Mouse (Mus musculus): ENCODE data around the gene Pard6b.

DNA sequence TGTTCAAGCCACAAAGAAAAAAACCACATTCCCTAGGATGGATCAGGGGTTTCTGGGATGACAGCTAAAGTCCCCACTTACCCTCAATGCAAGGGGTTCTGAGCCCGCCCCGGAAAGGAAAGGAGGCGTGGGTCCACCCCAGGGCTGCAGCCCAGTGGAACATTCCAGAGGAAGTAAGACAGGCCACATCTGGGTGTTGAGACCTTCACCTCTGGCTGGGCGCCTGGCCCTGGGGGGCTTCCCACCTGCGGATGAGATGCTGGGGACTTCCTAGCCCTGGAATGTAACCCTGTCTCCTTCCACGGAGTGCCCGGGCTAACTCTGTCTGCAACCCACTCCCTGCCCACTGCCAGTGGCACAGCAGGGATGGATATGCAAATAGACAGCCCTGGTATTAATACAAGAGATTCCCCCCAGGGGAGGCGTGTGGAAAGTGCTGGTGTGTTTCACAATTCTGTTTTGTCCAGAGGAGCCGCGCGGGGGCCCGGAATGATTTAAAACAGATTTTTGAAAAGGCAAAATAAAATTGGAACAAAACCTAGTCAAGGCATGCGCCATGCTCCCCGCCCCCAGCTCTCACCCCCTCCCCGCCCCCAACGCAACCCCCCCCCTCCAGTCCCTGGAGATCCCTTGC is 31.7 kb upstream of the Pard6b start:
- no peak for TF ChIP-seq SIN3A (IDR thresholded peaks at IDR 0.05; ENCODE audit: low read length)
- TF ChIP-seq MAFK (IDR thresholded peaks at IDR 0.05; ENCODE audit: borderline replicate concordance, low read depth, low read length): no peak
- TF ChIP-seq SMC3 (IDR thresholded peaks at IDR 0.05; ENCODE audit: low read depth, low read length): no peak
- no peak for TF ChIP-seq CTCF (IDR thresholded peaks at IDR 0.05 in 2 of 3, conservative IDR thresholded peaks at IDR 0.05 in 1 of 3; ENCODE audit: control insufficient read depth in 1 of 3, insufficient read depth in 1 of 3, low read depth in 2 of 3, low read length in 3 of 3, poor library complexity in 1 of 3, severe bottlenecking in 1 of 3)
- no peak for TF ChIP-seq TBP (IDR thresholded peaks at IDR 0.05; ENCODE audit: low read depth, low read length)
- no peak for TF ChIP-seq MAX (IDR thresholded peaks at IDR 0.05; ENCODE audit: low read length)
- TF ChIP-seq POLR2A (IDR thresholded peaks at IDR 0.05; ENCODE audit: control insufficient read depth in 1 of 2, insufficient read depth in 1 of 2, low read depth in 1 of 2, low read length in 2 of 2, poor library complexity in 1 of 2): no peak
- TF ChIP-seq CHD1 (IDR thresholded peaks at IDR 0.05; ENCODE audit: low read depth, low read length): no peak
- TF ChIP-seq E2F4 (IDR thresholded peaks at IDR 0.05; ENCODE audit: borderline replicate concordance, low read depth, low read length): no peak
- TF ChIP-seq ELF1 (IDR thresholded peaks at IDR 0.05; ENCODE audit: low read depth, low read length): no peak
- TF ChIP-seq MYC (IDR thresholded peaks at IDR 0.05; ENCODE audit: low read depth, low read length): no peak
- no peak for TF ChIP-seq UBTF (IDR thresholded peaks at IDR 0.05; ENCODE audit: borderline replicate concordance, insufficient read depth, low read depth, low read length)
- no peak for TF ChIP-seq EP300 (IDR thresholded peaks at IDR 0.05; ENCODE audit: low read depth in 1 of 2, low read length in 2 of 2)

Measured in MEL (cell line).